Mouse (Mus musculus) megakaryocyte, embryonic 14.5 days (primary cell): ENCODE data around the gene Ppox.

Source experiments
- FLI1 ChIP-seq: IDR thresholded peaks from 2 replicates; pipeline ENCODE4 v1.6.1; 2012; ENCODE audit warnings: low read length, inconsistent platforms, mixed read lengths
- GATA1 ChIP-seq: IDR thresholded peaks from 3 replicates; pipeline ENCODE4 v1.6.1; 2012; ENCODE audit warnings: mixed read lengths, low read length, inconsistent platforms, borderline replicate concordance

DNA sequence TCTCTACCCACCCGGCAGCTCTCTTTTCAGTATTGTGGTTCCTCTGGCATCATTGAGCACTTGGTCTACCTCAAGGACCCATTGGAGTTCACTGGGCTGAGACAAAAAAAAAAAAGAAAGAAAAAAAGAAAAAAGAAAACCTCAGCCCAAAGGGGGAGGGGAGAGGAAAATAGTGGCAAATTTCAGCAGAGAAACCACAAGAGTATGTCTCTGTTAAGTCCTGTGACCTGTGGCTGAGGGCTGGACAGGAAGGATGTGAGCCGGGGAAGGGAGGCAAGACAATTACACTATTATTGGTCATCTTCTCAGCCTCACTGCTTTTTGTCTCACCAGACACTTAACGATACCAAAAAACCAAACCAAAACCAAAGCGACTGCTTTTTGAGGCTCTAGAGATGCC, 49.1 kb downstream of the Ppox start:
- TF ChIP-seq GATA1 (no peak), FLI1 (no peak)
